Mouse (Mus musculus): ENCODE measurements around the gene Tmod1.

Gene Tmod1

GRCm38 (mm10) chr4:46053323-46054107, 14.8 kb downstream of the Tmod1 start:
- DNase-seq (ENCODE audit: low spot score), result no peak

- no peak for DNase-seq (ENCODE audit: low spot score)
Observed at GRCm38 (mm10) chr4:46056163-46056562, 17.4 kb downstream of the Tmod1 start.

GRCm38 (mm10) chr4:46061259-46061962, 22.7 kb downstream of the Tmod1 start:
- no peak for DNase-seq (ENCODE audit: low spot score)

- no peak for DNase-seq (ENCODE audit: low spot score)
Observed at GRCm38 (mm10) chr4:46063841-46064240, 25.1 kb downstream of the Tmod1 start.

GRCm38 (mm10) chr4:46064263-46064662, 25.5 kb downstream of the Tmod1 start:
- no peak for DNase-seq (ENCODE audit: low spot score)

- DNase-seq (ENCODE audit: low spot score), result no peak
Observed at GRCm38 (mm10) chr4:46064961-46065360, 26.2 kb downstream of the Tmod1 start.

GRCm38 (mm10) chr4:46065695-46066340, 27.1 kb downstream of the Tmod1 start:
- no peak for DNase-seq (ENCODE audit: low spot score)

GRCm38 (mm10) chr4:46068060-46068459, 29.3 kb downstream of the Tmod1 start:
- DNase-seq (ENCODE audit: low spot score), result no peak

- DNase-seq (ENCODE audit: low spot score), result no peak
Observed at GRCm38 (mm10) chr4:46068573-46068972, 29.8 kb downstream of the Tmod1 start.

GRCm38 (mm10) chr4:46069851-46070482, 31.2 kb downstream of the Tmod1 start:
- no peak for DNase-seq (ENCODE audit: low spot score)

- no peak for DNase-seq (ENCODE audit: low spot score)
Observed at GRCm38 (mm10) chr4:46072631-46073030, 33.9 kb downstream of the Tmod1 start.

GRCm38 (mm10) chr4:46073736-46074135, 35.0 kb downstream of the Tmod1 start:
- DNase-seq (ENCODE audit: low spot score), result peak; percentile 67

- DNase-seq (ENCODE audit: low spot score), result no peak
Observed at GRCm38 (mm10) chr4:46075664-46076063, 36.9 kb downstream of the Tmod1 start.

GRCm38 (mm10) chr4:46076892-46077291, 38.2 kb downstream of the Tmod1 start:
- DNase-seq (ENCODE audit: low spot score), result no peak

GRCm38 (mm10) chr4:46080261-46080660, 41.5 kb downstream of the Tmod1 start:
- DNase-seq (ENCODE audit: low spot score), result no peak

GRCm38 (mm10) chr4:46082555-46082954, 43.8 kb downstream of the Tmod1 start:
- DNase-seq (ENCODE audit: low spot score), result no peak

- DNase-seq (ENCODE audit: low spot score), result no peak
Observed at GRCm38 (mm10) chr4:46084416-46085172, 45.9 kb downstream of the Tmod1 start.

GRCm38 (mm10) chr4:46085223-46085811, 46.6 kb downstream of the Tmod1 start:
- DNase-seq (ENCODE audit: low spot score), result no peak

- no peak for DNase-seq (ENCODE audit: low spot score)
Observed at GRCm38 (mm10) chr4:46086718-46087426, 48.1 kb downstream of the Tmod1 start.

- no peak for DNase-seq (ENCODE audit: low spot score)
Observed at GRCm38 (mm10) chr4:46087427-46087771, 48.7 kb downstream of the Tmod1 start.

- no peak for DNase-seq (ENCODE audit: low spot score)
Observed at GRCm38 (mm10) chr4:46087852-46088251, 49.1 kb downstream of the Tmod1 start.

All from adipocyte (in vitro differentiated cells).